Mouse (Mus musculus): Measurements from ENCODE around the gene Lrrc23.

DNA sequence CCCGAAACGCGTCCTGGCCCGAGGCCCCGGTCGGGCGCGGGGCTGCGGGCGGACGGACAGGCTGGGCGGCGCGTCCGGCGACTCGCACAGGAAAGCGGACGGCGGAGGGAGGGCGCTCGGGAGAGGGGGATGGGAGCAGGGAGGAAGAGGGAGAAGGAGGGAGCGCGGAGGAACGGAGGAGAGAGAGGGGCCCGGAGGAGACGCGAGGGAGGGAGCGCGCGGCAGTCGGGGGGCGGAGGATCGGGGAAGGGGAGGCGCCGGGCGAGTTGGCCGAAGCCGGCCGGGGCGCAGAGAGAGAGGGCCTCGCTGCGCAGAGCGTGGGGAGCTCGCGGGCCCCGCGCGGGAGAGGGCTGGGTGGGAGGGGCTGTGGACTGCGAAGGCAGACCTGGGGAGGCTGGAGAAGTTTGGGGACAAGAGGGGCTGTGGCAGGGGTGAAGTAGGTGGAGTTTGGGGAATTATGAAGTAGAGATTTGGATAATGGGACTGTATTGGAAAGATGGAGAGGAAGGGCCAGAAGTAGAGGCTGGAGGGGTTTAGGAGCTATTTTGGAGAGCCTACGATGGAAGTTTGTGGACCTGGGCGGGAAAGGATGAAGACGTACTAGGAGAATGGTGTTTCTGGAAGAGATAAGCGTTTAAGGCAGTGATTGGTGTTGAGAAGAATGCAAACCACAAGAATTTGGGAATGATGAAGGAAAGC, 22.7 kb downstream of the Lrrc23 start:
- TF ChIP-seq MAX (IDR thresholded peaks at IDR 0.05; ENCODE audit: low read depth) (no peak), POLR2A (IDR thresholded peaks at IDR 0.05; ENCODE audit: insufficient read length, low read depth) (peak; percentile 62), USF1 (IDR thresholded peaks at IDR 0.05; ENCODE audit: low read depth) (no peak), TCF12 (IDR thresholded peaks at IDR 0.05; ENCODE audit: insufficient read depth, poor library complexity, severe bottlenecking) (no peak), E2F4 (IDR thresholded peaks at IDR 0.05; ENCODE audit: insufficient read depth) (no peak)

Measured in myocyte (in vitro differentiated cells).